Mouse (Mus musculus): ENCODE measurements around the gene Gm8237. TPM values are rescaled to one million over a fixed set of nuclear protein-coding genes. Genes with fewer than 3 reads are reported as not detected.
"Not testable (repeated sequence)": the region's sequence is repeated elsewhere in the genome, so short reads cannot be mapped to it uniquely, and the experiment has no call there.

The Gm8237 gene
- total RNA-seq (2021): 1 to 10 TPM in 1 of 2 experiments, under 1 TPM in 1; 0.57 to 1.3 TPM

GRCm38 (mm10) chr14:5880241-5880640 lies at the start of gene Gm8237:
Gene Gm8237 (minus strand): TSS chr14:5880382.
- intact Hi-C loops (cut with DNase I); DNase-seq: not testable (repeated sequence)

GRCm38 (mm10) chr14:5923276-5923675 lies 43.1 kb upstream of the Gm8237 start:
- intact Hi-C loops (cut with DNase I): not testable (repeated sequence)

GRCm38 (mm10) chr14:5918330-5918942 lies 38.3 kb upstream of the Gm8237 start:
- DNase-seq; intact Hi-C loops (cut with DNase I): not testable (repeated sequence)

More at GRCm38 (mm10) chr14:5923276-5923675, 43.1 kb upstream of the Gm8237 start:
- DNase-seq: not testable (repeated sequence)

GRCm38 (mm10) chr14:5913701-5914100 lies 33.5 kb upstream of the Gm8237 start:
- intact Hi-C loops (cut with DNase I); DNase-seq: not testable (repeated sequence)

- not testable (repeated sequence) for DNase-seq
Measured at GRCm38 (mm10) chr14:5879791-5880190, 391 bp downstream of the Gm8237 start.

GRCm38 (mm10) chr14:5879136-5879535 lies 1.0 kb downstream of the Gm8237 start:
- peak in 1 of 2 experiments; percentile 15 for DNase-seq
- intact Hi-C loops (cut with DNase I): not testable (repeated sequence)

More at GRCm38 (mm10) chr14:5879791-5880190, 391 bp downstream of the Gm8237 start:
- intact Hi-C loops (cut with DNase I): not testable (repeated sequence)

- intact Hi-C loops (cut with DNase I); DNase-seq: not testable (repeated sequence)
Measured at GRCm38 (mm10) chr14:5855911-5856310, 24.3 kb downstream of the Gm8237 start.

- intact Hi-C loops (cut with DNase I); DNase-seq: not testable (repeated sequence)
Measured at GRCm38 (mm10) chr14:5830229-5830628, 50.0 kb downstream of the Gm8237 start, which contains the start of gene Gm3424. Gene Gm3424 (minus strand): TSS chr14:5830329.

GRCm38 (mm10) chr14:5812699-5813356 lies 67.4 kb downstream of the Gm8237 start:
- intact Hi-C loops (cut with DNase I): not testable (repeated sequence)

More at GRCm38 (mm10) chr14:5812699-5813356, 67.4 kb downstream of the Gm8237 start:
- not testable (repeated sequence) for DNase-seq

Other genes with a start within 250 kb of the Gm8237 start
- gene Gm8265, start 247.4 kb downstream of the Gm8237 start, total RNA-seq (2021): not detected
- not detected for gene Gm9603, start 192.9 kb downstream of the Gm8237 start, total RNA-seq (2021)
- under 1 TPM in 1 of 2 experiments, not detected in 1; 0.45 TPM for gene Gm3373, start 138.8 kb downstream of the Gm8237 start, total RNA-seq (2021)
- gene Gm3383, start 72.4 kb downstream of the Gm8237 start, total RNA-seq (2021): 1 to 10 TPM; 1.4 to 2.2 TPM
- not detected for gene Gm3424, start 50.1 kb downstream of the Gm8237 start, total RNA-seq (2021)
- under 1 TPM; 0.57 to 0.81 TPM for gene Gm3248, start 81.4 kb upstream of the Gm8237 start, total RNA-seq (2021)
- gene Gm3453, start 98.8 kb upstream of the Gm8237 start, total RNA-seq (2021): not detected
- not detected for gene Gm6337, start 177.9 kb upstream of the Gm8237 start, total RNA-seq (2021)
- 1 to 10 TPM in 1 of 2 experiments, not detected in 1; 1.1 TPM for gene Gm8206, start 213.6 kb upstream of the Gm8237 start, total RNA-seq (2021)
- under 1 TPM; 0.36 to 0.57 TPM for gene Gm3468, start 228.3 kb upstream of the Gm8237 start, total RNA-seq (2021)
- not detected for gene Gm3476, start 245.4 kb upstream of the Gm8237 start, total RNA-seq (2021)